ENCODE assay signal across 11 mouse cellular contexts in genomic region chr11:108145752-108146496, GRCm38 (mm10).
DNase-seq lines count a peak whose midpoint lies in the region; ATAC-seq and TF ChIP-seq lines count a peak whose summit lies in the region.
"Had no signal": no experiment of that assay in that cellular context is flagged by ENCODE, and none has a peak within 500 bp of the region (broad histone marks: within the 10 kb centered on the region; RNA-seq: fewer than 3 reads in every experiment).

No protein-coding gene starts in this region.

- peaks cover 79% of the 10 kb centered on the region for H3K4me1 ChIP-seq in heart, embryonic 13.5 days
- peaks cover 10% of the 10 kb centered on the region for H3K4me1 ChIP-seq in midbrain, embryonic 11.5 days (ENCODE audit: control insufficient read depth, insufficient read depth, low read length)
- peaks cover 41% of the 10 kb centered on the region for H3K4me1 ChIP-seq in midbrain, embryonic 10.5 days
- peaks cover 12% of the 10 kb centered on the region; the same call in 1 of the 2 replicates for H3K4me1 ChIP-seq in hindbrain, postnatal 0 days (ENCODE audit: insufficient read depth, low read length)
- peaks cover 15% of the 10 kb centered on the region; the same call in 1 of the 2 replicates for H3K4me1 ChIP-seq in stomach, embryonic 14.5 days (ENCODE audit: control insufficient read depth, insufficient read depth, low read length)
- no peaks in the 10 kb centered on the region for H3K4me1 ChIP-seq in cerebellum, adult 2 months (ENCODE audit: control insufficient read depth, insufficient read depth, low read length)

- no peak for ATAC-seq in heart, embryonic 13.5 days (ENCODE audit: extremely low read depth, insufficient number of reproducible peaks, low FRiP score, low TSS enrichment)
- no peak; the same call in 1 of the 2 replicates for ATAC-seq in midbrain, embryonic 11.5 days (ENCODE audit: low FRiP score)
- no peak for ATAC-seq in hindbrain, postnatal 0 days
- ATAC-seq in stomach, embryonic 14.5 days (ENCODE audit: insufficient number of reproducible peaks, insufficient read depth, low FRiP score, low read depth) = peak; percentile 82
- no peak for ATAC-seq in megakaryocyte-erythroid progenitor cell, adult 5-6 weeks (replicated peaks; ENCODE audit: low FRiP score, low TSS enrichment, poor library complexity, severe bottlenecking)

- peak overlapping the region; percentile 82 for H3K27ac ChIP-seq in heart, embryonic 13.5 days (replicated peaks)
- H3K27ac ChIP-seq in midbrain, embryonic 11.5 days (ENCODE audit: low read depth, low read length) = 0 out of 2 replicates have a peak overlapping the region, but pooled peaks have one; percentile 15
- no peak overlapping the region; the same call in 1 of the 2 replicates for H3K27ac ChIP-seq in midbrain, embryonic 10.5 days (replicated peaks)
- 0 out of 2 replicates have a peak overlapping the region, but pooled peaks have one; percentile 11 for H3K27ac ChIP-seq in hindbrain, postnatal 0 days
- H3K27ac ChIP-seq in stomach, embryonic 14.5 days (ENCODE audit: low read length) = peak overlapping the region; percentile 28; the same call in 1 of the 2 replicates
- H3K27ac ChIP-seq in cerebellum, adult 2 months (ENCODE audit: insufficient read depth, low read length) = no peak overlapping the region

- 46% methylated on average over 13 of the region's 13 CpGs for whole genome bisulfite sequencing in heart, embryonic 13.5 days
- 74% methylated on average over 13 of the region's 13 CpGs for WGBS in midbrain, embryonic 11.5 days
- WGBS in midbrain, embryonic 10.5 days = 80% methylated on average over 13 of the region's 13 CpGs
- WGBS in hindbrain, postnatal 0 days = 47% methylated on average over 13 of the region's 13 CpGs
- WGBS in stomach, embryonic 14.5 days = 52% methylated on average over 13 of the region's 13 CpGs
- WGBS in cerebellum, adult 2 months = 68% methylated on average over 13 of the region's 13 CpGs

- no peak for DNase-seq in heart, postnatal 4 days
- no peak for DNase-seq in midbrain, embryonic 11.5 days (ENCODE audit: low spot score, missing footprints)
- no peak for DNase-seq in midbrain, embryonic 10.5 days (ENCODE audit: low spot score)
- no peak for DNase-seq in hindbrain, postnatal 0 days (ENCODE audit: low spot score)
- no peak for DNase-seq in cerebellum, adult 2 months
- DNase-seq: adrenal gland, postnatal 10 days; cerebellum, adult 11 months; kidney, adult 18-20 months had no signal

- no peak for TF ChIP-seq POLR2A in cerebellum, adult 2 months (IDR thresholded peaks at IDR 0.05; ENCODE audit: borderline replicate concordance, insufficient read depth, low read length)

- peak overlapping the region; percentile 54 for H3K4me2 ChIP-seq in heart, embryonic 13.5 days
- H3K4me2 ChIP-seq in midbrain, embryonic 11.5 days = no peak overlapping the region
- 0 out of 2 replicates have a peak overlapping the region, but pooled peaks have one; percentile 18 for H3K4me2 ChIP-seq in hindbrain, postnatal 0 days (ENCODE audit: low read depth, low read length)
- no peak overlapping the region for H3K4me2 ChIP-seq in stomach, embryonic 14.5 days (replicated peaks; ENCODE audit: low read depth, low read length)

- H3K9me3 ChIP-seq in heart, embryonic 13.5 days = no peaks in the 10 kb centered on the region
- H3K9me3 ChIP-seq in midbrain, embryonic 11.5 days (ENCODE audit: control insufficient read depth, low read length) = no peaks in the 10 kb centered on the region
- no peaks in the 10 kb centered on the region for H3K9me3 ChIP-seq in midbrain, embryonic 10.5 days (replicated peaks)
- no peaks in the 10 kb centered on the region for H3K9me3 ChIP-seq in hindbrain, postnatal 0 days (ENCODE audit: low read length)
- no peaks in the 10 kb centered on the region for H3K9me3 ChIP-seq in stomach, embryonic 14.5 days (ENCODE audit: control insufficient read depth, low read depth, low read length)

- H3K9ac ChIP-seq in heart, embryonic 13.5 days = no peak overlapping the region; the same call in 1 of the 2 replicates
- no peak overlapping the region for H3K9ac ChIP-seq in midbrain, embryonic 11.5 days (ENCODE audit: low read length)
- H3K9ac ChIP-seq in hindbrain, postnatal 0 days (replicated peaks; ENCODE audit: low read length) = 0 out of 2 replicates have a peak overlapping the region, but pooled peaks have one; percentile 17
- H3K9ac ChIP-seq in stomach, embryonic 14.5 days (replicated peaks; ENCODE audit: low read depth, low read length) = no peak overlapping the region

- TF ChIP-seq CTCF in hindbrain, postnatal 0 days (IDR thresholded peaks at IDR 0.05; ENCODE audit: low read depth) = no peak
- no peak for TF ChIP-seq CTCF in cerebellum, adult 2 months (IDR thresholded peaks at IDR 0.05; ENCODE audit: borderline replicate concordance, insufficient read depth, low read depth, low read length)

- H3K4me3 ChIP-seq in heart, embryonic 13.5 days = no peak overlapping the region
- no peak overlapping the region for H3K4me3 ChIP-seq in midbrain, embryonic 11.5 days (ENCODE audit: low read depth, low read length)
- no peak overlapping the region for H3K4me3 ChIP-seq in midbrain, embryonic 10.5 days
- H3K4me3 ChIP-seq in hindbrain, postnatal 0 days (ENCODE audit: low read length) = no peak overlapping the region
- H3K4me3 ChIP-seq in stomach, embryonic 14.5 days (ENCODE audit: low read depth, low read length) = no peak overlapping the region
- no peak overlapping the region for H3K4me3 ChIP-seq in cerebellum, adult 2 months (replicated peaks; ENCODE audit: insufficient read depth, low read depth, low read length)

- no peaks in the 10 kb centered on the region for H3K27me3 ChIP-seq in heart, embryonic 13.5 days (replicated peaks)
- H3K27me3 ChIP-seq in midbrain, embryonic 11.5 days (ENCODE audit: control insufficient read depth, insufficient read depth, low read length) = peaks cover 3% of the 10 kb centered on the region; the same call in 1 of the 2 replicates
- peaks cover 19% of the 10 kb centered on the region for H3K27me3 ChIP-seq in midbrain, embryonic 10.5 days (ENCODE audit: low read depth, poor library complexity, severe bottlenecking)
- no peaks in the 10 kb centered on the region for H3K27me3 ChIP-seq in hindbrain, postnatal 0 days (ENCODE audit: insufficient read depth, low read length)
- no peaks in the 10 kb centered on the region for H3K27me3 ChIP-seq in stomach, embryonic 14.5 days (ENCODE audit: control insufficient read depth, insufficient read depth, low read length)
- H3K27me3 ChIP-seq in cerebellum, adult 2 months (ENCODE audit: control insufficient read depth, insufficient read depth, low read length) = no peaks in the 10 kb centered on the region

- no peaks in the 10 kb centered on the region for H3K36me3 ChIP-seq in heart, embryonic 13.5 days
- H3K36me3 ChIP-seq in midbrain, embryonic 11.5 days (ENCODE audit: control insufficient read depth, insufficient read depth, low read length) = no peaks in the 10 kb centered on the region
- H3K36me3 ChIP-seq in midbrain, embryonic 10.5 days = no peaks in the 10 kb centered on the region
- no peaks in the 10 kb centered on the region for H3K36me3 ChIP-seq in hindbrain, postnatal 0 days (ENCODE audit: insufficient read depth, low read length)
- H3K36me3 ChIP-seq in stomach, embryonic 14.5 days (ENCODE audit: control insufficient read depth, insufficient read depth, low read length) = no peaks in the 10 kb centered on the region

Comparison
In these comparisons a context has a peak if more than half of its experiments do, and no peak if none do; other contexts are left out.
1. H3K27ac ChIP-seq: peak in heart, embryonic 13.5 days (single experiment), midbrain, embryonic 11.5 days (single experiment), hindbrain, postnatal 0 days (single experiment) and stomach, embryonic 14.5 days (single experiment); none in midbrain, embryonic 10.5 days (single experiment) and cerebellum, adult 2 months (single experiment).
2. H3K4me2 ChIP-seq: peak in heart, embryonic 13.5 days (single experiment) and hindbrain, postnatal 0 days (single experiment); none in midbrain, embryonic 11.5 days (single experiment) and stomach, embryonic 14.5 days (single experiment).